Mouse (Mus musculus) frontal cortex, adult (tissue): ENCODE measurements around the gene Serpinb6b.

Source experiments
- ATAC-seq: cut with Nextera tagmentation; 2 replicates; pipeline ENCODE4 v1.9.2; 2017; ENCODE audit warnings: mild to moderate bottlenecking, moderate library complexity, mixed read lengths; ENCODE audit not compliant: low TSS enrichment

Serpinb6b gene

DNA sequence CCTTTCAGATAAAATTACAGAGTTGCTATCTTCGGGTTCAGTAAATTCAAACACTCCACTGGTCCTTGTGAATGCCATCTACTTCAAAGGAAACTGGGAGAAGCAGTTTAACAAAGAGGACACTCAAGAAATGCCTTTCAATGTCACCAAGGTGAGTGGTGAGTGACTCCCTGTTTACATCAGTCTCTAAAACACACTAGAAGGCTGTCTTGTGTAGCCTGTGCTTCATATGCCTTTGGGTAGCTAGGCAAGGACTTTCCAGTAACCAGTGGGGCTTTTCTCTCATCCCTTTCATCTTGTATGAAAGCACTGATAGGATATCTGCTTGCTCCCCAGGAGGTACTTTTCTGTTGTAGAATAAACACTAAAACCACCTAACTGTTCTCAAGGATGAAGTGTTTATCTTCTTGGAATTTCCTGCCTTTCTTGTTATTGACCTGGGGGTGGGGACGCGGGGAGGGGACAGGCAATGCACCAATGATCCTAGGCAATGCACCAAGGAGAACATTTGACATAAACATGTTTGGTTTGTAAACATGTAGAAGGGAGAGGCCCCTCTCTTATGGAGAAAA, 10.0 kb downstream of the Serpinb6b start:
- no peak for ATAC-seq

DNA sequence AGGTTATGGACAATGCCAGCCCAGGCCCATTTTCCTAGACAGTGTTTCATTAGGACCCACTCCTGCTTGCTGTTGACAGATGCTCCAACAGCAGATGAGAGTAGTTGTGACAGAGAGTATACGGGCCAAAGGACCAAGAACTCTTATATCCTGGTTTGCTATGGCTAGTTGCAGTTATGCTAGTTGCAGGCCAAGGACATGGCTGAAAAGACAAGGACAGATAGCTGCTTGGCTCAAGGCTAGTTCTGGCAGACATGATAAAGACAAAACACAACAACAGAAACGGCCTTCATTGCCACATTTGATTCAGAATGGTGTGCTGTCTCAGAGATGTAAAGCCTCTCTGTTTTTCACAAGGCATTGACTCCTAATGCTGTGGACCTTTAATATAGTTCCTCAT, 10.7 kb downstream of the Serpinb6b start:
- no peak for ATAC-seq

DNA sequence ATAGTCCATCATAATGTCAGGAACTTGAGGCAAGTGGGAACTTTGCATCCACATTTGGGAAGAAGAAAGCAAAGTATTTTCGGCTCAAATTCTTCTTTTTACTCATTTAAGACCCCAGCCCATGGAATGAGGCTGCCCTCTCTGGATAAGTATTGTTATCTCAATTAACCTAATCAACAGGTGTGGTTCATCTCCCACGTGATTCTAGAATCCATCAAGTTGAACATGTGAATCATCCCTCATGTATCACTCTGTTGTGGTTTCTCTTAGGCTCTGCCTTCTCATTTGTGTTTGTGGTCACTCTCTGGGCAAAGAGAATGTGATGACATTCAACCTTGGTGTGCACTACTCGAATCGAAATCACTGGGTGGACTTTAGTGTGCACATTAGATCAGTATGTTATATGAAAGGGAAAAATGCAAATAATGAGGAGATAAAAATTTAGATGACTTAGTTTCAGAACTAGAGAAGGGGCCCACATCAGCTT, 17.6 kb downstream of the Serpinb6b start:
- ATAC-seq = no peak

DNA sequence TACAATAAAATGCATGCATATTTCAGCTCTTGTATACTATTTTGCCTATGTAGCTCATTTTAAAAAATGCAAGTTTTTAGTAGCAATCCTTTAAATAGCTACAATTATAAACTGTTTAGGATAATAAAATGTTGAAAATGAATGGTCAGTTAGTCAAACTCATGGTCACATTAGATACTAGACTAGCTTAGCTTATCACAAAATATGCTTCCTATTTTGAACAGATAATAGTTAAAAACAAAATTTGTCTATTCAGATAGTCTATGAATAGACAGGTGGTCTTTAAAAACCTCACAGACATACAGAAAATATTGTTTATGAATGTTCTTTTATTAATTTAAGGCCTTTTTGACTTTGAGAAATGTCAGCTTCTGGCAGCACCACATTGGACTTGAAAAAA, 21.2 kb downstream of the Serpinb6b start:
- ATAC-seq = no peak

GRCm38 (mm10) chr13:32993152-32993893, 28.3 kb downstream of the Serpinb6b start:
- ATAC-seq = no peak

GRCm38 (mm10) chr13:32993894-32994242, 28.9 kb downstream of the Serpinb6b start:
- ATAC-seq = no peak

GRCm38 (mm10) chr13:32995051-32995450, 30.0 kb downstream of the Serpinb6b start:
- no peak for ATAC-seq

- no peak for ATAC-seq
Measured at GRCm38 (mm10) chr13:33001341-33001740, 36.3 kb downstream of the Serpinb6b start.

GRCm38 (mm10) chr13:33002950-33003349, 37.9 kb downstream of the Serpinb6b start, which contains the start of gene Serpinb9:
Gene Serpinb9 (plus strand): TSS chr13:33003250.
- no peak for ATAC-seq

DNA sequence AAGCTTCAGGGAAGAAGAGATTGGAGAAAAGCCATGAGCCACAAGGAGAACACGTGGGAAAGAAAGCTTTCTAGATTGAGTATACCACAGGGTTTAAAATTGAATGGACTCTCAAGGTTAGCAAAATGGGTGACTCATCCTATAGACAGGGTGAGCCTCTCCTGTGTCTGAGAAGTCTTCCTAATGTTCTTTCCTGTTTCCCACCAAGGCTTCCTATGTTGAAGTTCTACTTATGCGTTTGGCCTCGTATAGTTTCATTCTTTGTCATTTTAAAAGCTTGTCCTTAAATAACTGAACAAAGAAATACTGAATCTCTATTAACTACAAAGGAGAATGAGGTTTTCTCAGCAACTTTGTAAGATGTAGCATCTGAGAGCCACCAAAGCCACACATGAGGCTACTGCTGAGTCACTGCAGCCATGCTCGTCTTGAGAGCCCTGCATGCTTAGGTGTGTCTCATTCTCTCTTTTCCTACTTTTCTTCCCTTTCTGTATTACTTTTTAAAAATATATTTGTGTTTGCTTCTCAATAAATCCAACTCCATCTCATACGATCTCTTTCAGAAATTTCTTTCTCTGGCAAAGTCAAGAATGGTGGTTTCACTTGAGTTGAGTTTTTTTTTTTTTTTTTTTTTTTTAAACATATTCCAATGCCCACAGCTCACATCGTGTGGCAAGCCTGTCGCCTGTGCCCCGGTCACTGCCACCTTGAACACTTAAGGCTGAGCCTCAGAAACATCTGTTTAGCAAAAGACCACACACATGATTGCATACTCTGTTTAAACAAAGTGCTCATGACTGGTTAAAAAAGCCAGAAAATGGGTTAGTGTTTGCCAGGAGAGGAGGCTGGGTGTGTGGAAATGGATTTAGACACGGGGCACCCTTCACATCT, 38.8 kb downstream of the Serpinb6b start:
- no peak for ATAC-seq

DNA sequence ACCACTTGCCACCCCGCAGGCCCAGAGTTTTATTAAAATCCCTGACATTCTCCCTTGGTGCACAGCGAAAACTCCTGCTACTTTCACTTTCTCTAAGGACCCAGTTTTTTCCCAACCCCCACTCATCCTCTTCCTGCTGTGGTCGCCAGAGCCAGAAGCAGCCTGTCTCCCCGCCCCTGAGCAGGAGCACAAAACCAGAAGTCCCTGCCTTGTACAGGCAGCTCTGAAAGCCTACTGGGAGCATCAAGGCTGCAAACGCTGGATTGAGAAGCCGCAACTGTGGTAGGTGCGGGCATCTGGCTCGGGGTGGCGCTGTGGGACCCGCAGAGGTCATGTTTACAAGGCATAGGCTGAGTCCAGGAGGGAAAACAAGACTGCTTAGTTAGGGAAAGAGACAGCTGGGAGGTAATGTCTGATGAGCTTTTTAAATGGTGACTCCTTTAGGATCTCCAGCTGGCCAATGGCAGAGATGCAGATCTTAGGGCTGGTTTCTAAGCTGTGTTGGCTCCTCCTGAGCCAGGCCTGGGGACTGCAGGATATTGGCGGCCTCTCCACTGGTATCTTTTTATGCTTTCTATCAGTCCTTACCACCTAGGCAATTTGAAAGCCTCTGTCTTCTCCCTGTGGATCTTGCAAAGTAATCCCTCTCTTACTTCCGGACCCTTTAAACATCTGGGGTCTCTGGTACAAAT, 39.6 kb downstream of the Serpinb6b start:
- ATAC-seq = peak; percentile 97

DNA sequence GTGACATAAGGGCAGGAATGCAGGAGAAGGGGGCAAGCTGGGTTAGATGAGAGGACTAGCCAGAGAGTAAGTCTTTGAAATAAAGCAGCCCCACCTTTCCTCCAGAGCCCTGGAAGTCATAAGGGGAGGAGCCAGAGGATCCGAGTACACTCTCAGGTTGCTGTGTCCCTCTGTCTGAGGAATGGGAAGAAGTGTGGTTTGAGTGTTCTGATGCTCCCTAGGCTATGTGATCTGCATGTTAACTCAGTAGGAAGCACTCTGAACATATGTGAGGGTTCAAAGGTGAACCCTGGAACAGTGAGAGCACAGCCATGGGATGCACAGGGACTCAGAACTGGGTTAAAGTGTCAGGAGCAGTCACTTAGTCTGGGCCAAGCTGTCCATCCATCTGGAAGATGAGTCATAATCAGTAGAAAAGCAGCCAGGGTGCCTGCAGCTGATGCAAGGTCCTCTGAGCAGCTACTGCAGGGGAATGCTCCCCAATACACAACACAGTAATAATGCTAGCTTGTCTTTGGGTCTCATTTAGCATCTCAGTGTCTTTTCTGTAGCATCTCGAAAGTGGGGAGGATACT, 40.6 kb downstream of the Serpinb6b start:
- ATAC-seq = no peak

DNA sequence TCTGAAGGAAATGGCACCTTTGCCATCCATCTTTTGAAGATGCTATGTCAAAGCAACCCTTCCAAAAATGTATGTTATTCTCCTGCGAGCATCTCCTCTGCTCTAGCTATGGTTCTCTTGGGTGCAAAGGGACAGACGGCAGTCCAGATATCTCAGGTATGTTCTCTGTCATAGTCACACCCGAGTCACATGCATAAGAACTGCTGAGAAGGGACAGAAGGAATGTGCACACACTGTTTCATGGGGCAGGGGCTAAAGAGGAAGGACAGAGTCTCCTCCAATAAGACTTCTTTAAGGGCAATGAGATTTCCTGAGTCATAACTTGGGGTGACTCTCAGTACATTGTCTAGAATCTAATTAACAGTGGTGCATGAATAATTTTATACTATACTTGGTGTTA, 41.5 kb downstream of the Serpinb6b start:
- no peak for ATAC-seq

DNA sequence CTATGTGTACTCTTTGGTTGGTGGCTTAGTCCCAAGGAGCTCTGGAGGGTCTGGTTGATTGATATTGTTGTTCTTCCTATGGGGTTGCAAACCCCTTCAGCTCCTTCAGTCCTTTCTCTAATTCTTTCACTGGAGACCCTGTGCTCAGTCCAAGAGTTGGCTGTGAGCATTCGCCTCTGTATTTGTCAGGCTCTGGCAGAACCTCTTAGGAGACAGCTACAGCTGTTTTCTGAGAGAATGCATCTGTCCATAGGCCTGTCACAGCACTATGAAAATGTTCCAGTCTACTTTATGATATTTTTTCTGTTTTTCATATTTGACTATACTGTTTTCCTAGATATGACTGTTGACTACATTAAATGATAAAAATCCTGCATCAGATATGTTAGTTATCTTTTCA, 47.4 kb downstream of the Serpinb6b start:
- ATAC-seq = no peak

- ATAC-seq = no peak
Measured at GRCm38 (mm10) chr13:33013271-33013670, 48.3 kb downstream of the Serpinb6b start.

DNA sequence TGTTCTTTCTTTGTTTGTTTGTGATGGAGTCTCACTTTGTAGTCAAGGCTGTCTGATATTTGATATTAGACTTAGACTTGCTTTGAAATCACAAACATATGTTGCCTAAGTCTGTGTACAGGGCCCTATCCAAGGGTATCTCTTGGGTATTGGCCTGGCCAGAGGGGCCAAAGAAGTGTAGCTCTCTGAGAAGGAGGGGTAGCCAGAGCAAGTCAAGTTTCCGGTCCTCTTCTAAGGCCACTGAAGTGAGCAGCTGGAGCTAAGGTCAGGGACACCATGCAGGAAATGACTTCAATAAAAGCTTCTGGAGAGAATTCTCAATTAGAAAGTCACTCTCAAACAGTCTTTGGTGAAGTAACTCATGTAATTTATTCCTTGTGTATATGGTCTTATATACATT, 57.4 kb downstream of the Serpinb6b start:
- no peak for ATAC-seq

- no peak for ATAC-seq
Measured at GRCm38 (mm10) chr13:33026427-33027057, 61.5 kb downstream of the Serpinb6b start.

DNA sequence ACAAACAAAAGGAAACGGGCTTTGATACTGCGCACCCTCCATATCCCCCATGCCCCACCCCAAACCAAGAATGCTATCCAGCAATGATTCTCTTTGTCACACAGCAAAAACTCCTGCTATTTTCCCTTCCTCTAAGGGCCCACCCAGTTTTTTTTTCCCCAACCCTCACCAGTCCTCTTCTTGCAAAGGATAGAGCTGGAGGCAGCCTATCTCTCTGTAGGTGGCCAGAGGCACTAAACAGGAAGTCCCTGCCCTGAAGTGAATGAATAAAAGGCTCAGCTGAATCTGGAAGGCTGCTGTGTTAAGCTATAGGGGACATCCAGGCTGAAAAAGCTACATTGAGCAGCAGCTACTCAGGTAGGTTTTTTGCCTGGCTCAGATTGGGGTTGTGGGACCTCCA, 62.2 kb downstream of the Serpinb6b start, which contains the start of gene Serpinb9b:
Gene Serpinb9b, plus strand, starts transcription at position 173 of the 400 bp plus-strand sequence.
- ATAC-seq = no peak

GRCm38 (mm10) chr13:33028146-33028545, 63.1 kb downstream of the Serpinb6b start:
- ATAC-seq = no peak

DNA sequence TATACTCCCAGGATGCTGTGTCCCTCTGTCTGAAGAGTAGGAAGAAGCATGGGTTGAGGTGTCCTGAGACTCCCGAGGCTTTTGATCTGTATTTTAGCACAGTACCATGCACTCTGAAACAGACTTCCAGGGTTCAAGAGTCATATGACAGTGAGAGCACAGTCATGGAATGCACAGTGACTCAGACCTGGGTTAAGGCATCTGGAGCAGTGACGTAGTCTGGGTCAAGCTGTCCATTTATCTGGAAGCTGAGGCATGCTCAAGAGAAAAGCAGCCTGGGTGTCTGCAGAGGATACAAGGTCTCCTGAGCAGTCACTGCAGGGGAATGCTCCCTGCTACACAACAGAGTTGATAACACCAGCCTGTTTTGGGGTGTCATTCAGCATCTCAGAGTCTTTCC, 63.5 kb downstream of the Serpinb6b start:
- ATAC-seq = no peak
